Mouse (Mus musculus) CD4-positive helper T cell, adult 2 months (primary cell): Measurements from ENCODE around the gene Dock1.

ENCODE experiments used
- DNase-seq: peaks from one replicate; pipeline ENCODE4 v3.0.0-alpha.2; 2012; ENCODE audit warnings: low read depth, missing footprints, low spot score

Dock1 gene

GRCm38 (mm10) chr7:134822006-134822405, 151.6 kb downstream of the Dock1 start:
- DNase-seq, result no peak

DNA sequence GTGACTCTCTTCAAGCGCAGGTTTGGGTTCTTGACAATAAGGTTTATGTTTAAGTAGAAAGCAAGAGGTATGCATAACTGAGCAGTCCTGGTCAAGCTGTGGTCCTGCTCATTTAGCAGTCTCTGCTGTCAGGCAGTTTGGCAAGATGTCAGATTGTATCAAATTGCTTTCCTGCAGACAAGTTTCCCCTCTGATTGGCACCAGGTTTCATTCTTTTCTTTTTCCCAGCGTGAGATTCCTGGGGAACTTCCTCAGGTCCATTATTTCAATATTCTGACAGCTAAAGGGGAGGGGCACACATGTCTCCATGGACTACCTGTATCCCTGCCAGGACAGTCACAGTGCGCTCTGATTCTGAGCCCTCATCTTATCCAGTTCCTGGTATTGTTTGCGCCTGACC, 153.4 kb downstream of the Dock1 start:
- DNase-seq, result no peak

GRCm38 (mm10) chr7:134840066-134840465, 169.6 kb downstream of the Dock1 start:
- no peak for DNase-seq

- DNase-seq, result no peak
Observed at GRCm38 (mm10) chr7:134842751-134843150, 172.3 kb downstream of the Dock1 start.

DNA sequence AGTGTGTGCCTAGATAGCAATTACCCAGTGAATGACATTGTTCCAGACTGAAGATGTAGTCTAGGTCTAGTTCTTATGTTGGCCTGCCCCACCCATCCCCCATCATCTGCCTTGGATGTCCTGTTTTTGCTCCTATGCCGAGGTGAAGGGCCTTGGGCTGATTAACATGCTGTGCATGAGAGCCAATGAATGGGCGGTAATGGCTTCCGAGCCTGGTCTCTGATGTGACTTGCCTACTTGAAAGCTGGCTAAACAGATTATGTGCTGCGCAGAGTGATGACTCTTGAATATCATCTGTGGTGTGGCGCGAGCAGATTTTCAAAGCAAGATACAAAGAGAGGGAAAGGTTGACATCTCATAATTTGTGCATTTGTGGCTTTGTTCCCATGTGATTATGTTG, 191.5 kb downstream of the Dock1 start:
- DNase-seq, result no peak

- no peak for DNase-seq
Observed at GRCm38 (mm10) chr7:134864175-134864574, 193.7 kb downstream of the Dock1 start.

- DNase-seq, result no peak
Observed at GRCm38 (mm10) chr7:134872511-134872910, 202.1 kb downstream of the Dock1 start.

DNA sequence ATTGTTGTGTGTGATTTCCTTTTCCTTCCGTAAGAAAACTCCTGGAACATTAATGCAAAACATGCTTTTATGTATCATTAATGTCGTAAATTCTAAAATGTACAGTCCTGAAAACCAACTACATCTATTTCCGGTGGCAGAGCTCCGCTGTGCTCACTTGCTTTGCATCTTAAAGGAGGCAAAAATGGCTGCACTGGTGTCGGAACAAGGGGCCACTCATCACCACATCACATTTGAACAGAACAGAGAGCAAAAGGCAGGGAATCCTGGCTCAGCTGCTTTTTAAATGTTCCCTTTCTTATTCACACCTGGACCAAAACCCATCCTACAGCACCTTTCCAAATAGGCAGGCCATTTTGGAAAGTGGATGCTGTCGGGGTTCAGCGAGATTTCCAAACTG, 202.5 kb downstream of the Dock1 start:
- DNase-seq, result no peak

DNA sequence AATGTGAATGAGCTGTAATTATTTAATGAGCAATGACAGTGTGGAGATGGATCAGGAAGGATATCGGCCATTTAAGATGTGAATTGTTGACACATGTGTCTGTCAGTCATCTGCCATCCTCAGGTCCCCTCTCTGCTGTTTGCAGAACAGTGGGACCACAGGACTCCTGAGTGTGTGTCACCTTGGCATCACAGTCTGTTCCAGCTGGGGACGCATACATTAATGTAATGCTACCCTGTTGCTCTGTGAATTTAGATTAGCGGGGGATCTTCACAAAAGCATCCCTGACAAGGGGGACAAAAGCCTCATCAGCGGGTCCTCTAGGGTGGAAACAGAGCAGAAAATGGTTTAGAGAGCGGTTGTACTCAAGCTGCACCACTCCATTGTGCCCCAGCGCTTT, 208.5 kb downstream of the Dock1 start:
- DNase-seq, result no peak

- no peak for DNase-seq
Observed at GRCm38 (mm10) chr7:134880431-134880830, 210.0 kb downstream of the Dock1 start.

- no peak for DNase-seq
Observed at GRCm38 (mm10) chr7:134883516-134883915, 213.1 kb downstream of the Dock1 start.

- no peak for DNase-seq
Observed at GRCm38 (mm10) chr7:134892449-134892871, 222.0 kb downstream of the Dock1 start.

DNA sequence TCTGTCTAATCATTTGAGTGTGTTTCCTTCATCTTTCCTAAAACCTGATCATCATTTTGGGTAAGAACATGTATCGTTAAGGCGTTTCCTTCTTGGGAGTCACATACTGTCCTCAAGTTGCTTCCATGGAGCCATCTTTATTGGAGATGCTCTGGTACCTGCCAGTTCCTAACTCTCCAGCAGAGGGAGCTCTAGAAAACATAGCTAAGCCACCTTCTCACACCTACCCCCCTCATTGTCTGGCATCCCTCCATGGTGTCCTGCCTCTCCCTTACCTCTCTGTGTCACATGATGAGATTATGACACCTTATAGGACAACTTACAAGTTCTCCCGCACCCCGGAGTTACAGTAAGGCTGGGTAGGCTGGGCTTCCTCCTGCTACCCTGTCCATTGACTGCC, 222.5 kb downstream of the Dock1 start:
- DNase-seq, result no peak

DNA sequence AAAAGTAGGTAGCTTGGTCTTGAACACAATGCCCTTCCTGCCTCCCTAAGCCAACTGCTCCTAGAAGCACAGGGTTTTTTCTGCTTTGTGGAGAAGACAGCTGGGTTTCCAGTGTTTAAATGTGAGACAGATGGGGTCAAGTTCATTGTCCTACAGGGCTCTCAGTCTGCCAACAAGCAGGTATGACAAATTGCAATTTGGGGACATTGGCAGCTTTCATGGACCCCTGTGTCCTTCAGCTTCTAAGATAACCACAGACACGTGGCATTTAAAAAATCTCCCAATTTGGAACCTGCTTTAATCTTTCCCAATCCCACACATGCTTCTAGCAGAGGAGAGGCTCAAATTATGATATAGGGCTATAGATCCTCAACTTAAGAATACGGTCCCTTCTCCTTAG, 224.2 kb downstream of the Dock1 start:
- DNase-seq, result no peak

- DNase-seq, result no peak
Observed at GRCm38 (mm10) chr7:134899462-134899861, 229.0 kb downstream of the Dock1 start.

- no peak for DNase-seq
Observed at GRCm38 (mm10) chr7:134901992-134902391, 231.5 kb downstream of the Dock1 start.

DNA sequence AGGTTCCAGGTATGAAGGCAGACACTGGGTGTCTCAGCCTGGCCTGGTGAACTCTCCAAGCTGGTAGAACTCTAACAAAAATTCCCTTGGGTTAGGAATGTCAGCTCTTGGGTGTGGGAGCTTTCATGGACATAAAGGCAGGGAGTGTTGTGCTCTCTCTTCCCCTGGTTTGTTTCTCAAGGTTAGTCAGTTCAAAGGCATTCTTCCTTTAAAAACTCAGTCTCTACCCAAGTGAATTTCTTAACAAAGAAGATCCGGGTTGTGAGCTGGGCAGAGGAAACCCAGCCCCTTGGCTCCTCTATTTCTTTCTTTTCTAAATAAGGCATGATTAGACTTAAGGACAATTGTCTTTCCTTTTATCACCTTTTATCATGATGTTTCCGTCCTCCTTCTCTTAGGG, 261.4 kb downstream of the Dock1 start:
- DNase-seq, result no peak

DNA sequence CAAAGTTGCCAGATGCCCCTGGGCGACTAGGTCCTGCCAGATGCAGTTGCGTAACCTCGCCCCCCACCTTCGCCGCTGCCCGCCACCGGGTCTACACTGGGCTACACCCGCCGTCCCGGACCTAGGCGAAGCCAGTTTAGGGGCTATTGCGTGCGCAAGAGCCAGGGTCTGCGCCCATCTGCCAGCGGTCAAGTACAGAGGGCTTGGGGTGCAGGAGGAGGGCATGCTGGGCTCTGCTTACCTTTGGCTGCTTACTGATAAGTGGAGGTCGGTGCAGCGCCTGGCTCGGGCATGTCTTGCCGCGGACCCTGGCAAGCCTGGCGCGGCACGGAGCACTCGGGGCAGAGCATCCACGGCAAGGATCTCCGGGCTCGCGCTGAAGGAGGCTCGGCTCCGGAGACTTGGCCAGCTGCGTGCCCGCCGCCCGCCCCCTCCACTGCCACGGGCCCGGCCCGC, 267.0 kb downstream of the Dock1 start:
- no peak for DNase-seq

- DNase-seq, result no peak
Observed at GRCm38 (mm10) chr7:134937927-134938609, 267.6 kb downstream of the Dock1 start, which contains the start of gene Fam196a. Gene Fam196a, minus strand, starts transcription at chr7:134938430.

DNA sequence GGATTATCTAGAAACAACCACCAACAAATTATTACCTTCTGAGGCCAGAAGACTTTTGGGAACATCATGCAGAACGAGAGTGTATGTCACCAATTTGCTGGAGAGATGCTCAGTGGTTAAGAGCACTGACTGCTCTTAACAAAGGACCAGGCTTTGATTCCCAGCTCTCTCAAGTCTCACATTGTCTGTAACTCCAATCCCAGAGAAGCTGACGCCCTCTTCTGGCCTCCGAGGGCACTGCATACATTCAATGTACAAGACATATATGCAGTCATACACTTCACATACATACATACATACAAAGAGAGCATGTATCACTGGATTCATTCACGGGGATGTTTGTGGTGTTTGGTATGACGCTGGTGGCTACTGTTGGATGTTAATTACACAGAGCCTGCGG, 271.4 kb downstream of the Dock1 start:
- DNase-seq, result no peak

DNA sequence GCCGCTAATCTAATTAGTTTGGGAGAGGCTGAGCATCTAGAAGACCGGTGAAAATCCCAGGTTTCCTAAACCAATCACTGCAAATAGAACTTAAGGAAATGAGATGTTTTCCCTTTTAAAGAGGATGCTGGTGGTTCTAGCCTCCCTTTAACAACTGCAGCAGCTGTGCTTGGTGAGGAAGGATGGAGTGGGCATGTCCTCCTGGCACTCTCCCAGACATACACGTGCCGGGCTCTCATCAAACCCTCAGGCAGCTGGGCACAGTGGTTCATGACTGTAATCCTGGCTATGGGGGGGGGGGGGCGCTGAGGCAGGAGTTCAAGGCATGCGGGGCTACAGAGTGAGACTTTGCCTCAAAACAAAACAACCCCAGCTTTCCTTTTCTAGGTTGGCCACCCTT, 272.6 kb downstream of the Dock1 start:
- DNase-seq, result no peak

DNA sequence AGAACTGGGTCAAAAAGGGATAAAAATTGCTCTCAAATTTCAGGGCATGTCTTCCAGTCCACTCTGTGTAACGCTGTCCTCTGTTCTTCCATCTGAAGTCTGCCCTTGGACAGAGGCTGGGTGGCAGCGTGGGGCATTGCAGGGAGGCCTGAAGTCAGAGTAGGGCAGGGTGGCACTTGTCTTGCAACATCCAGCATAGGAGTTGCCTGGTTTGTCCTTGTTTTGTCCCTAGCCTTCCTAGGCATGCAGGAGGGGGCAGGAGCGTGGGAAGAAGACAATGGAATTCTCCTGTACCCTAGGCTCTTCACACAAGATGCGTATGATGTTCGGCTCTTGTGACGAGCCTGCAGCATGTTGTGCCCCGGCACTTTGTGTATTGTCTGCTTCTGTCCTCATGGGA, 273.2 kb downstream of the Dock1 start:
- no peak for DNase-seq

- DNase-seq, result no peak
Observed at GRCm38 (mm10) chr7:134945925-134946716, 275.7 kb downstream of the Dock1 start.
